Mouse (Mus musculus) hindbrain, embryonic 10.5 days (tissue): ENCODE data around the gene Phf21b. TPM values are rescaled to one million over a fixed set of nuclear protein-coding genes. Genes with fewer than 3 reads are reported as not detected.

ENCODE experiments used
- polyA plus RNA-seq: library from polyadenylated mRNA; unstranded; fragments of >200 nt; fragmentation: Nextera tagmentation; extraction: Ambion mirVana; gene quantifications from 2 replicates; pipeline ENCODE4 v1.2.1, GENCODE M21; 2016

The Phf21b gene
- polyA plus RNA-seq, 1 experiment from 2014 or later = 30.8 TPM

Other genes with a start within 250 kb of the Phf21b start
- gene Prr5, start 186.4 kb downstream of the Phf21b start, polyA plus RNA-seq = 17.9 and 20.4 TPM in 2 replicates
- gene Arhgap8, start 136.0 kb downstream of the Phf21b start, polyA plus RNA-seq = 3.5 and 3.8 TPM in 2 replicates
- gene Gm29666, start 64.0 kb upstream of the Phf21b start, polyA plus RNA-seq = 0.90 and 1.2 TPM in 2 replicates
- 62.0 and 69.7 TPM in 2 replicates for gene Nup50, start 67.4 kb upstream of the Phf21b start, polyA plus RNA-seq
- gene 5031439G07Rik, start 132.5 kb upstream of the Phf21b start, polyA plus RNA-seq = 11.2 and 12.1 TPM in 2 replicates
- gene Upk3a, start 161.1 kb upstream of the Phf21b start, polyA plus RNA-seq = 0.15 and 0.47 TPM in 2 replicates
- gene Fam118a, start 172.9 kb upstream of the Phf21b start, polyA plus RNA-seq = 29.6 and 37.2 TPM in 2 replicates